Mouse (Mus musculus) cerebellum, adult 2 months (tissue): Measurements from ENCODE around the gene Gm21915.

ENCODE experiments used
- CTCF ChIP-seq: fragments of 200-500 bp; IDR thresholded peaks from 2 replicates; pipeline ENCODE4 v1.5.1; 2011; ENCODE audit warnings: low read depth, mild to moderate bottlenecking, control low read depth, low read length, moderate library complexity, borderline replicate concordance; ENCODE audit not compliant: insufficient read depth
- POLR2A ChIP-seq: fragments of 200-500 bp; IDR thresholded peaks from 2 replicates; pipeline ENCODE4 v1.6.1; 2011; ENCODE audit warnings: low read length, control low read depth, borderline replicate concordance; ENCODE audit not compliant: insufficient read depth

- TF ChIP-seq CTCF (no peak), POLR2A (no peak)
These were observed 17.7 kb upstream of the Gm21915 start for GRCm38 (mm10) chr9:40652757-40653156.
